Mouse (Mus musculus): ENCODE measurements at regions not wholly inside any gene's neighbourhood (a gene's known extent, or its start where the extent isn't known, plus 50 kb on each side); places are given as distances from the start of the nearest gene placed in this dataset.
"Not testable (repeated sequence)": the region's sequence is repeated elsewhere in the genome, so short reads cannot be mapped to it uniquely, and the experiment has no call there.

DNA sequence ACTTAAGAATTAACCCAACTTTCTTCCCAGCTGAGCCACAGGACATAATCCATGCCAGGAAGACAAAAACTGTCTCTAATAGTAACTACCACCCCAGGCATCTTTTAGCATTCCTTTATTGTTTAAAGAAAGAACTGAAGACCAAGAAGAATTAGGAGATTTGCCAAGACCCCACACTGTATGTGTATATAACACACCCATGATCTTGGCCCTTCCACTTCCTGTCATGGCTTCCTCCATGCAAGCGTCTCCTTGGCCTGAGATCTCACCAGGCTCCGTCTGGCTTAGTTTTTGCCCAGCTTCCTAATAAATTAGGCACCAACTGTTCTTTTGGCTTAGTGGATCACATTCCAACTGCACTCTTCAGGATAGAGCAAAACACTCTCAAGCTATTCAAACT, 215.9 kb upstream of the Tenm4 start:
- no peak for DNase-seq (ENCODE audit: inconsistent ontology term)

DNA sequence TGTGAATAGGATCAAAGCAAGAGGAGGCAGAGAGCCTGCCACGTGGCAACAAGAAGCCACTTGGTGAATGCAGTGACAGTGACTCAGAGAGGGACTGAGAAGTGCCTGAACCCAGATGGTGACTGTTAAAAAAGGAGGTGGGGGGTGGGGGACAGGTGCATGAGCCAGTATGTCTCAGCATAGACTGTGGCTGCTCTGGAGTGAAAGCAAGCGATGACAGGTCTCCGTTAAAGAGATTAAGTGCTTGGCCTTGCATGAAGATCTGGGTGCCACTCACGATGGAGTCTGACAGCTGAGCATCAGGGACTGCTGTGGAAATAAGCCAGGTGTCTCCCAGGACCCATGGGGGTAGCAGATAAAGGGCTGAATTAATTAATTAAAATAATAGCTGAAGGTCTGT, 212.0 kb upstream of the Tenm4 start:
- DNase-seq (ENCODE audit: inconsistent ontology term), result no peak

DNA sequence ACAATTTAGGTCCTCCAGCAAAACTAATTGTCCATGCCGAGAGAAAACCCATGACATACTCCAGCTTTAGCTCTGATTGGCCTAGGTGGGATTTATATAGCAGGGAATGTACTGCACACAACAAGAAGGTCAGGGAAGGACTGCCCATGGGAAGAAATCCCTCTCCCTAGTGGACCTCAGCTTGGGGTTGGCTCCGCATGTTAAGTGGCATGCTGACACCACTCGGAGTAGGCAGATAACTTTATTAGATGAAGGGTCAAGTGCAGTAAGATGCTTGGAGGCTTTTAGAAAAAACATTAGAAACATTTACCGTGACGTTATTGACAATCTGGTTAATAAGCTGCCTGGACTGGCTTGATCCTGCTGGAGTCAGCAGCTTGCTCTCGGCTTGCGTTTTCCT, 199.2 kb upstream of the Tenm4 start:
- DNase-seq (ENCODE audit: inconsistent ontology term), result no peak

DNA sequence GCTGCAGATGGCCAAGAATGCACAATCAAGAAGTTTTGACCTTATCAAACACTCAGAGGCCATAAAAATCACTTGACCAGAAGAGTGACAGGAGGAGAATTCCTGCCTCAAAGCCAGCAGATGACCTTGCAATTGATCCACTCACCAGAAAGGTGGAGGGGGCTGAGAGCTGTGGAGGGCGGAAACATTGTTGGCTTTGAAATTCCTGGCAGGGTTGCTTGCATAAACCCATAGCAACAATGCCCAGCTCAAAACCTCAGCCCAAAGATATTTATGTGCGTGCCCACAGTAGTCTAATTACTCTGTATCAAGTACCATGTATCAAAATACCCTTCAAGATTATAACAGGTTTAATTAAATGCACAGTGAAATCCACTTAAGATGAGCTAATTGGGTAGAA, 197.0 kb upstream of the Tenm4 start:
- peak; percentile 61 for DNase-seq (ENCODE audit: inconsistent ontology term)

DNA sequence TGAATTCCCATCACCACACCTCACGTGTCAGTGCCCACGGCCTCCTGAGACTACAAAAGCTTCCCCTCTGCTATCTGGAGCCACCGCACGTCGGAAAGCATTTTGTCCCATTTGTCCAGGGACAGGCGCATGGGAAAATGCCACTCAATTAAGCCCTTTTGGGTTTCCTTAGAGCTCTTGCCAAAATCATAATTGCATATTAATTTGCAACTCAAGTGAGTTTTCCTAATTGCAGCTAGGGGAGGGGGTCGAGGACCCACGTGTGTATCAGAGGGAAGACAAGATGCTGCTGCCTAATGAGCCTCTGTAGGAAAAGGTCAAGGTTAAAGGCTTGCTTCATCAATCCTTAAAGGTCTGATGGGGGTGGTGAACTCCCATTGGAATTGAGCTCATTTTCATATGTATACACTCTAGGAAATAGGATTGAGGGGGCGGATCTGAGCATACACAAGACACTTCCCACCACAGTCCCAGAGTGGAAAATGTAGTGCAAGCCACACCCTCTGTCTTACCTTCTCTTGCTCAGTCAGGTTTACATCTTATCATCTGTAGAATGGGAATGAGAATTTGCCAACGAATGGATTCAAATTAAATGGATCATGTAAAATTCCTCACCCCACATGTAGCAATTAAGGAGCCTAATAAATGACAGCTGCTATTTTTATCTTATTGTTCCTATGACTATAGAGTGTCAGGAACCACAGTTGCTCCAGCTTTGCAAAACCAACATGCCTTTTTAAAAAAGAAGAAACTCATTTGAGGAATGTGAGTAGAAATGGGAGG, 179.6 kb upstream of the Tenm4 start:
- peak; percentile 89 for DNase-seq (ENCODE audit: inconsistent ontology term)

DNA sequence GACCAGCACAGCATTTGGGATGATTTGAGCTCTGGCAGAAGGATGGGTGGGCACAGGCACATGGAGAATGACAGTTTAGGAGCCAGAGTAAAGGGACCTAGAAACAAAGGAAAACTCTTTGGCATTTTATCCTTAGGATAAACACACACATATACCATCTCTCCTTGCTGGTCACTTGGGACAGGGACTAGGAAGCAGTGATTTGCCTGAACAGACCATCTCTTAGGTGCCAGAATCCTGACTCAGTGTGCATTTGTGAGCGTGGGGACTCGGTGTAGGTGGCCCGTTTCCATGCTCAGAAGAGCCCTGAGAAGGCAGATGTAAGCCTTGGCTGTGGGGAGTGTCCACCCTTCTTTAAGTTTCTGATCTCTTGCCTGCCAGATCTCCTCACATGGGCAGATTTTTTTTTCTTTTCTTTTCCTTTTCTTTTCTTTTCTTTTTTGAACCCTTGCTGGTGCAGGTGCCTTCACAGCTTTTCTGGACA, 179.0 kb upstream of the Tenm4 start:
- no peak for DNase-seq (ENCODE audit: inconsistent ontology term)

DNA sequence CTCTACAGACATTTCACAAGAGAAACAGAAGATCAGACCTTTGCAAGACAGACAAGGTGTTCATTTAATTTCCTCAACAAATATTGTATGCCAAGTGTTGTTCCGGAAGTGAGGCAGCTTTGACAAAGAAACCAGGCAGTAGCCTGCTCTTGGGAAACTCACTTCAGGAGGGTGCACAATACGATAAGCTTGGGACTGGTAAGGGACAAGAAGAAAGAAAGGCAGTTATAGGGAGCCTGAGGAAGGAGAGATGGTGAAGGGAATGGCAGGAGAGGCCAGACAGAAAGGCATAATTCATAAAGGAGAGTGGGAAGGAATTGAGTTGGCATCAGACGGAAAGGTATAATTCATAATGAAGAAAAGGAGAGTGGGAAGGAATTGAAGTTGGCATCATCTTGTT, 178.5 kb upstream of the Tenm4 start:
- DNase-seq (ENCODE audit: inconsistent ontology term), result no peak

DNA sequence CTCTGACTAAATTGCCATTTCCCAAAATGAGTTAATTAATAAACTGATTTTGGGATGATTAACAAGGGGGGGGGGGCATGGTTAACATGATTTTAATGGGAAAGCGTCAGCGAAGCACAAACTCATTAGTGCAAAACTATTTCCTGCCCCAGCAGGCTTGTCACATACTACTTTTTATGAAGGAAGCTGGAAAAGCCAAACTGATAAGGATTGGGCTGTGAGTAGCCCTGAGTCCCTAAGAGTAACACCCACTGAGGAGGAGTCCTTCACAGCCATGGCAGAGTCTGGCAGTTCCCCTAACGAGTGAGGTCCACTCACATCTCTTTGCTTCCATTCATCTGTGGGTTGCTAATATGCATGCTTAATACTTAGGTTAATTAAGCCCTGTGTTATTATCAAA, 173.9 kb upstream of the Tenm4 start:
- peak; percentile 67 for DNase-seq (ENCODE audit: inconsistent ontology term)

DNA sequence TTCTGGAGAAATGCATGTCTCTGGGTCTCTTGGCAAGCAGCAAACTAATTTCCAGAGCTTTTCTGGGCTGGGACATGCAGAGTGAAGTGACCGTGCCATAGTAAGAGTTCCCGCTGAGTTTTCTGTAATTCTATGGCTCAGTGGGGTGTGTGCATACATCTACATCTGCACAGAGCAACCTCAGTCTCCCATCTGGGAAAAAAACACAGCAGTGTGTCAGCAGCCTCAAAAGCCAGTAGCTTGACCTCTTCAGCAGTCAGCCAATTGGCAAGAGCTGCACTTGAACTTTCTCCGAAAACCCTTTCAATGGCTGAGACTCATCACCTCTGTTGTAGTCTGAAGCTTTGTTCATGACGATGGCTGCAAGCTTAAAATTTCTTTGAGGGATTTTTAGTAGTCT, 171.9 kb upstream of the Tenm4 start:
- DNase-seq (ENCODE audit: inconsistent ontology term), result no peak

DNA sequence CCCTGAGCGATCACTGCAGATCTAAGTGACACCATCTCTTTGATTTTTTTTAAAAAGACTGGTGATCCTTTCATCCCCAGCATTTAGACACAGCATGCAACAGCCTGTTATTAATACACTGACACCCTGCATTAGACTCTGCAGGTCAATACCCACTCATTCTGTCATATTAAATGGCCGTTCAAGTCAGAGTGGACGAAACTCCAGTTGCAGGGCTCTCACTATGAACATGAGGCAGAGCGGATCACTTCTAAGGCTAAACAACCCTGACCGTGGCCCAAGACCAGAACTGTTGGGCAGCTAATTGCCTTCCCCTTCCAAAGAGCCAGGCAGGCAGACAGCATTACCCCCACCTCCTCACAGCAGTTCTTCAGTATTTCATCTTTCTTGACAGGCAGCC, 168.6 kb upstream of the Tenm4 start:
- DNase-seq (ENCODE audit: inconsistent ontology term), result peak; percentile 18

DNA sequence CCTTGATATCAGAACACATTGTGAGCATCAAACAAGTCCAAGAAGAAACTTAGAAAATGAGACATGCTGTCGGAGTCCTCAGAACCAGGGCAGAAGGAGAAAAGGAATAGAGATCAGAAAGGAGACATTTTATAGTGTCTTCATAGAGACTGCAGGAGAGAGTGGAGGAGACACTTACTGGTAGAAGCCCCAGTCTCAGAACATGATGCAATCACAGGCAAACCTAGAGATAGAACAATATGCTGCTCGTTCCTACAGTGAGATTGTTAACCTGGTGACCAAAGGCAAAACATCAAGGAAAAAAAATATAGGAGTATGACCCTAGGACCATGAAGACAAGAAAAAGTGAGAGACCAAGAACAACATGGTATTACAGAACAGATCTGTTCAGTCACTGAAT, 164.7 kb upstream of the Tenm4 start:
- DNase-seq (ENCODE audit: inconsistent ontology term), result no peak

DNA sequence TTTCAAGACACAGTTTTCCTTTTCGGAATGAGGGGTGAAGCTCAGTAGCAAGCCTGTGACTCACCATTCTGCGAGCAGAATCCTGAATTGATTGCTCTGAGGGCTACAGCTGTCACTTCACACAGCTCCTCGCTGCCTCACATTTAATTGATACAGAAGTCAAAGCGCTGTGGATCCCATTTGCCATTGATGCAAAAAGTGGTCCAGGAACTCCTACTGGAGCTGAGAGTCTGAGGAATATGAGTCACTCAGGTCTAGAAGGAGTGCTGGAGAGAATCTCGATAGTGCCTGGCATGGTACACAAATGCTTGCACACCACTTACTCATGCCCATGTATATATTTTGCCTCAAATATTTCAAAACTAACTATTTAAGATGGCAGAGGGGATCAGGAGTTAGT, 158.0 kb upstream of the Tenm4 start:
- no peak for DNase-seq (ENCODE audit: inconsistent ontology term)

DNA sequence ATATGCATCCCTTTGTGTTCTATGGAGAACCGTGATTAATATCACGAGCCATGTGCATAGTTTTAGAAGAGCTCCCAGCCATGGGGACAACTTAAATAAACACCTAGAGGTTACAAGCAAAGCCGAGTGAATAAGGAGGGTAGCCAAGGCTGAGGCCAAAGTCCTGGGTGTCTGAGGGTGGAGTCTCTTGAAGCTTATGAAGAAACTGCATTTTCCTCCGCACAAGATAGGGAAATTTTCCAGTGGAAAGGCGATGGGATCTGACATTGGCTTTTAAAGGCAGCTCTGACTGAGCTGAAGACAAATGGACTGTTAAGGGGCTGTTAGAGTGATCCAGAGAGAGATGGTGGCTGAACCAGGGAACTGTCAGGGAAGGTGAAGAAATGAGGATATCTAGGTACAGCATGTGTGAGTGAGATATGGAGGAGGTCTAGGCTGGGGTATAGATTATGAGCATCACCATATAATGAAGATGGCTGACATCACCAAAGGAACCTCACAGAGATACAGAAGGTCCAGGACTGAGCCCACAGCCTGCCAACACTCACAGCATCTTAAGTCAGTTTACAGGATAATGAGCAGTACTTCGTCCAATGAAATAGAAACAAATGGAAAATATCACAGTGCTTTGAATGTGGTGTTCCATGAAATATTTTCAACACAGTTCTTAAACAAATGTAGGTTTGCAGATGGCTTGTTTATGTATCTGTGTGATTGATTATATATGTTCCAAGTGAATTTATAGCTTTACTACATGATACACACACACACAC, 153.7 kb upstream of the Tenm4 start:
- DNase-seq (ENCODE audit: inconsistent ontology term), result no peak

DNA sequence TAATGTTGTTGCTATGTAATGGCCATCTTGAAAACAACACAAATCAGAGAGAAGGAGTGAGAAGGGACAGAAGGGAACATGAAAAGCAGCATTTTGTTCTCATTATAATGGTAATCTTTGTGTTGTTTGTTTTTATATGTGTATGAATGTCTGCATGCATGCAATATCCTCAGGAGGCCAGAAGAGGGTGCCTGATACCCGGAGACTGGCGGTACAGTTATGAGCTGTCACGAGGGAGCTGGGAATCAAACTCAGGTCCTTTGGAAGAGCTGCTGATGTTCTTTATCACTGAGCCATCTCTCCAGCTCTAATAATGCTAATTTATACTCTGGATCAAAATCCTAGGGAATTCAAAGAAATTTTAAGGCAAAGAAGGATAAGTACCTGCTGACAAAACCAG, 147.0 kb upstream of the Tenm4 start:
- no peak for DNase-seq (ENCODE audit: inconsistent ontology term)

DNA sequence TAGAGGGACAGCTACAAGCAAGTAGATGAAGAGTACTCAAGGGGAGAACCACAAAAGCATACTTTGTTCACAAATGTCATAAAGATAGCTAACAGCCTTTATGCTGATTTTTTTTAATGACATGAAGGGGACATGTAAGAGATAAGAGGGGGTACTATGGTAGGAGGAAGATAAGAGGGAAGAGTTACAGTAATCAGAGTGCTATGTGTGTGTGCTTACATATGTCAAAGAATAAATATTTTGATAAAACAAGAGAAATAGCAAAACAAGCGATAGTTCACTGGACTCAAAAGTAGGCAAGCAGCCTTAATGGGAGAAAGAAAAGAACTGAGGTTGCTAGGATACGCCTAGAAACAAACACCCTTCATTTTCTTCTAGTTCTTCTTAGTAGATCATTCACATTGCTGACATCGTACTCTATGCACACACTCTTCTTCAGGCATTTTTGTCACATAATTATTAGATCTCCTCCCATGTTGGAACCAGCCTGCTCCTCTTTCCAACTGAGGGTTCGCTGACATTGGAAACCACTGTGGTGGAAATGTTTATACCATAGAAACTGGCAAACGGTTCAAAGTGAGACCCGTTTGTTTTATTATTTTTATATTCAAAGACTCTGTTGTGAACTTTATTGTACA, 144.1 kb upstream of the Tenm4 start:
- no peak for DNase-seq (ENCODE audit: inconsistent ontology term)

DNA sequence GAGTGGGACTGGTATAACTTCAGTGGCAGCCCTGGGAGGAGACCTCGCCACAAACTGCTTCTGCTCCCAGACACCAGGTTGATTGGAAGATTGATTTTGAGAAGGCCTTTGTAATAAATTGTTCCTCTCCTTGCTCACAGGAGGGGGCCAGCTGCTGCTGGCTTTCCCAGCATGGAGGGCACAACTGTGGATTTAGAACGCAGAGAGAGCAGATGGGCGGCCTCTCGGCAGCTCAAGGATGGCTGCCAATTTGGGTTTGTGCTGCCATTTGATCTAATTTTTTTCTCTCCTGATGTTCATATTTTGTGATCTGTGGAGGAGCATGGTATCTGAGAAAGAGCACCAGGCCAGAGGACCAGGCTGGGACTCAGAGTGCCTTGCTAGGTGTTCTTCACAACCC, 137.4 kb upstream of the Tenm4 start:
- no peak for DNase-seq (ENCODE audit: inconsistent ontology term)

DNA sequence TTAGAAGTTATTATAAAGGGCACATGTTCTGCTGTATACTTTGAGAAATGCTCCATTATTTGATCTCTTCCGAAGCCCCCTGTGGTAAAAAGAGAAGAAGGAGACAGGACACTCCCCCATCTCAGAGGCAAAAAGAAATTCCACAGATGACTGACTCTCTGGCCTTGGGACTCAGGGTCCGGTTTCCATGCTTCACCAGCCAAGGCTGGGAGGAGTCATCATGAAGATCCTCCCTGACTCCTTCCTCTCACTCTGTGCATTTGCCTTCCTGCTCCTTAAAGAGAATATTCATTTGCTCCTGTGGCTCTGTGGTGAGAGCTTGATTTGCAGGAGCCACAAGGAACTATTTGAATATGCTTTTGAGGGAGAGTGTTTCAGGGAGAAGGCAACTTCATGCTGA, 135.6 kb upstream of the Tenm4 start:
- DNase-seq (ENCODE audit: inconsistent ontology term), result no peak

DNA sequence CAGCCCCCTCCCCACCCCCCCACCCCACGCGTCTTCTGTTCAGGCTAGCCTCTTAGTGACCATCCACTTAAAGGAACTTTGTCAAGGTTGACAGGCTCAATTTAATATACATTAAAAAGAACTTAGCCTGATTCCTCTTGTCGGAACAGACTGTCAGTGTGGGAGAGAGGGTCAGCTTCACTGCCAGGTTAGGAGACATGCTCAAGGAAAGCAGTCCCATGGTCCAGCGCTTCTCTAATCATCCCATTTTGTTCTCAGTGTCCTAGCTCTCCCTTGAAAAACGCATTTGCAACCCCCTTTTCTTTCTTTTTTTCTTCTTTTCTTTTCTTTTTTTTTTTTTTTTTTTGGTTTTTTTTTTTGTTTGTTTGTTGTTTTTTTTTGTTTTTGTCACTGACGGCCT, 131.4 kb upstream of the Tenm4 start:
- DNase-seq (ENCODE audit: inconsistent ontology term), result no peak

DNA sequence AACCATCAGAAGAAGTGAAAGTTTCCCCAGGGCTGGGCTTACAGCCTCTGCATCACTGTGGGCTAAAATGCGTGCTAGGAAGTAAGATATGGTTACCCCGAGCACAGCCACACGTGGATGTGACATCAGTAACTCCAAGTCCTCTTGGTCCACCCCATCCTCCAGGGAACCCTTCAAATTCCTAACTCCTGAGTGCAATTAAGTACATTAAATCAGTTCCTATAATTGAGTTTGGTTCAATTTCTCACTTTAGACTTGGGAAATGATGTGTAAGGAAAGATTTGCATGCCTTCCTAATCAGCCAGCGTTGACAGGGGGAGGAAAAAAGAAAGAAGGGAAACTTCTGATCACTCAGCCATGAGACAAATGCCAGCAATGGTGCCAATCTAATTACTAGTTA, 129.2 kb upstream of the Tenm4 start:
- peak; percentile 75 for DNase-seq (ENCODE audit: inconsistent ontology term)

DNA sequence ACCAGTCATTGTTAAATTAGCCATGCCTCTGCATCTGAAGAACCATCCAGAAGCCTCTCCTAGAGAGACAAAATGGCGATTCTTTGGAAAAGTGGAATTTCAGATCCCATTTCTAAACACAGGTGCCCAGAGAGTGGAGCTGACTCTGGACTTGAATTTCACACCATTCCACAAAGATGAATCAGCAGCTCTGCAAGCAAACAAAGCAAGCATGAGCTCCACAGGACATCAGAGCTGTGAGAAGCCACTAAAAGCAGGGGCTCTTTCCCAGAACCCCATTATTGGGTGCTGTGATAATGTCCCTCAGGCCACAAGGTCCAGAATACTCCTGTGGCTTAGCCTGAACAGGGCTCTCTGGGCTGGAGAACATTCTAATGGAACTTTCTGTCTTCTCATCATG, 119.4 kb upstream of the Tenm4 start:
- peak; percentile 68 for DNase-seq (ENCODE audit: inconsistent ontology term)

DNA sequence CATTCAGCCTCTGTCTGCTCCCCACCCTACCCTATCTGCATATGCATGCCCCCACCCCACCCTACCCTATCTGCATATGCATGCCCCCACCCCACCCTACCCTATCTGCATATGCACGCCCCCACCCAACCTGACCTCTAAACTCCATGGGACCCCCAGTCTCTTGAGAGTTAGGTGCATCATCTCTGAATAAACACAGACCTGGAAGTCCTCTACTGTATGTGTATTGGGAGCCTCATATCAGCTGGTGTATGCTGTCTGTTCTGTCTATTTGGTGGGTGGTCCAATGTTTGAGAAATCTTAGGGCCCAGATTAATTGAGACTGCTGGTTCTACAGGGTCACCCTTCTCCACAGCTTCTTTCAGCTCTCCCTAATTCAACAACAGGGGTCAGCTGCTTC, 109.4 kb upstream of the Tenm4 start:
- not testable (repeated sequence) for DNase-seq (ENCODE audit: inconsistent ontology term)

DNA sequence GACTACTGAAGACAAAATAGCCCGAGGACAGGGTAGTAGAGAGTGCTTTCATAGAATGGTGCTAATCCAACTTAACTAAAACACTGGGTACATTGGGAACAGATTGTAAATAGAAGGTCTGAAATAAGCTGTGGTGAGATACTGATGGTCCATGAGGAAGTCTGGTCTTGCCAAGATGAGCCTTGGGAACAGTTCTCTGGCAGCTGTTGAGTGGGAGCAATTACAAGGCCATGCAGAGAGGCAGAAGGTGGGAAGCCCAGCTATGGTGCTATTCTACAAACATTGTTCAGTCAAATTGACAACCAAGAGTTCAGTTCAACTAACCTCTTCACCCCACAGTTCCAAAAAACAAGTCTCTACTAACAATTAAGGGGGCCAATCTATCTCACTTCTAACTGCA, 92.5 kb upstream of the Tenm4 start:
- DNase-seq (ENCODE audit: inconsistent ontology term), result no peak

DNA sequence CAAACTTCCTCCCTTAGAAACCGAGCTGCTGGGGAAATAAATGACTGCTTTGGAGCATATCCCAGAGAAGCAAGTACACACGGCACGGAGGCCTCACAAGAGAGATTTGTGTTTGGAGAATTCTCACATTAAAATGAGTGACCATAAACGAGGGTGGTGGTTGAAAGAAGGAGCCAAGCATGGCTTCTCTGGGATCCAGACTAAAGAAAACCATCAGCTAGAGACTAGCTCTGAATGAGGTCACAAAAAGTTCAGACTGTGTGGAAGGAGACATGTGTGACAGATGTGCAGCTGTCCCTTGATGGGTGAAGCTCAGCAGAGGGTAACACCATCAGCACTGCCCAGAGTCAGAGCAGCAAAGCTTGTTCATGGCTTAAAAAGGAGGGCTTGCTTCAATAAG, 89.4 kb upstream of the Tenm4 start:
- DNase-seq (ENCODE audit: inconsistent ontology term), result no peak
